Mouse (Mus musculus): ENCODE measurements around the gene Ccdc96. TPM values are rescaled to one million over a fixed set of nuclear protein-coding genes. Genes with fewer than 3 reads are reported as not detected.

The Ccdc96 gene
- polyA plus RNA-seq, 1 experiment from 2014 or later: 4.6 TPM

GRCm38 (mm10) chr5:36510956-36511355 lies 26.6 kb downstream of the Ccdc96 start:
- peaks cover 68% of the 10 kb centered on the region for H3K36me3 ChIP-seq
- no peak overlapping the region for H3K27ac ChIP-seq
- no peaks in the 10 kb centered on the region for H3K27me3 ChIP-seq (replicated peaks)
- H3K9ac ChIP-seq: no peak overlapping the region
- H3K4me3 ChIP-seq: no peak overlapping the region
- WGBS: 96% methylated on average over 2 of the region's 2 CpGs
- ATAC-seq (ENCODE audit: low FRiP score, low read depth): no peak
- no peaks in the 10 kb centered on the region for H3K4me1 ChIP-seq
- H3K9me3 ChIP-seq: no peaks in the 10 kb centered on the region
- H3K4me2 ChIP-seq (replicated peaks): no peak overlapping the region

GRCm38 (mm10) chr5:36515126-36515525 lies 30.7 kb downstream of the Ccdc96 start:
- H3K27ac ChIP-seq: no peak overlapping the region
- WGBS: 93% methylated on average over 1 of the region's 1 CpGs
- no peaks in the 10 kb centered on the region for H3K27me3 ChIP-seq (replicated peaks)
- no peak overlapping the region for H3K4me2 ChIP-seq (replicated peaks)
- H3K36me3 ChIP-seq: peaks cover 89% of the 10 kb centered on the region
- H3K9me3 ChIP-seq: no peaks in the 10 kb centered on the region
- H3K4me3 ChIP-seq: no peak overlapping the region
- no peaks in the 10 kb centered on the region for H3K4me1 ChIP-seq
- H3K9ac ChIP-seq: no peak overlapping the region
- no peak for ATAC-seq (ENCODE audit: low FRiP score, low read depth)

GRCm38 (mm10) chr5:36515558-36515957 lies 31.2 kb downstream of the Ccdc96 start:
- Histone ChIP-seq H3K9ac (no peak overlapping the region), H3K27ac (no peak overlapping the region), H3K36me3 (peaks cover 89% of the 10 kb centered on the region), H3K4me1 (no peaks in the 10 kb centered on the region), H3K27me3 (replicated peaks) (no peaks in the 10 kb centered on the region), H3K4me2 (replicated peaks) (no peak overlapping the region), H3K4me3 (no peak overlapping the region), H3K9me3 (no peaks in the 10 kb centered on the region)
- ATAC-seq (ENCODE audit: low FRiP score, low read depth): no peak
- WGBS: 85% methylated on average over 5 of the region's 5 CpGs

GRCm38 (mm10) chr5:36517596-36517995 lies 33.2 kb downstream of the Ccdc96 start:
- H3K4me1 ChIP-seq: no peaks in the 10 kb centered on the region
- no peak overlapping the region for H3K4me2 ChIP-seq (replicated peaks)
- no peak for ATAC-seq (ENCODE audit: low FRiP score, low read depth)
- H3K9me3 ChIP-seq: no peaks in the 10 kb centered on the region
- H3K27ac ChIP-seq: no peak overlapping the region
- WGBS: 87% methylated on average over 3 of the region's 3 CpGs
- H3K9ac ChIP-seq: no peak overlapping the region
- no peak overlapping the region for H3K4me3 ChIP-seq
- no peaks in the 10 kb centered on the region for H3K27me3 ChIP-seq (replicated peaks)
- peaks cover 87% of the 10 kb centered on the region for H3K36me3 ChIP-seq

GRCm38 (mm10) chr5:36519751-36520150 lies 35.4 kb downstream of the Ccdc96 start:
- no peaks in the 10 kb centered on the region for H3K27me3 ChIP-seq (replicated peaks)
- H3K9ac ChIP-seq: no peak overlapping the region
- H3K4me1 ChIP-seq: no peaks in the 10 kb centered on the region
- H3K27ac ChIP-seq: no peak overlapping the region
- peaks cover 87% of the 10 kb centered on the region for H3K36me3 ChIP-seq
- no peaks in the 10 kb centered on the region for H3K9me3 ChIP-seq
- no peak overlapping the region for H3K4me3 ChIP-seq
- no peak for ATAC-seq (ENCODE audit: low FRiP score, low read depth)
- 72% methylated on average over 3 of the region's 3 CpGs for WGBS
- no peak overlapping the region for H3K4me2 ChIP-seq (replicated peaks)

GRCm38 (mm10) chr5:36522782-36523181 lies 38.4 kb downstream of the Ccdc96 start:
- Histone ChIP-seq H3K4me1 (no peaks in the 10 kb centered on the region; the same call in 1 of the 2 replicates), H3K9ac (no peak overlapping the region), H3K4me2 (replicated peaks) (no peak overlapping the region), H3K36me3 (peaks cover 60% of the 10 kb centered on the region), H3K9me3 (no peaks in the 10 kb centered on the region), H3K27me3 (replicated peaks) (no peaks in the 10 kb centered on the region), H3K27ac (no peak overlapping the region), H3K4me3 (no peak overlapping the region)
- no peak for ATAC-seq (ENCODE audit: low FRiP score, low read depth)
- 85% methylated on average over 2 of the region's 2 CpGs for WGBS

- H3K27ac ChIP-seq: no peak overlapping the region
- H3K4me3 ChIP-seq: no peak overlapping the region
- no peaks in the 10 kb centered on the region for H3K27me3 ChIP-seq (replicated peaks)
- no peak for ATAC-seq (ENCODE audit: low FRiP score, low read depth)
- no peak overlapping the region for H3K9ac ChIP-seq
- 91% methylated on average over 5 of the region's 5 CpGs for WGBS
- no peak overlapping the region for H3K4me2 ChIP-seq (replicated peaks)
- H3K9me3 ChIP-seq: no peaks in the 10 kb centered on the region
- peaks cover 56% of the 10 kb centered on the region for H3K36me3 ChIP-seq
- H3K4me1 ChIP-seq: peaks cover 4% of the 10 kb centered on the region
These were observed 38.9 kb downstream of the Ccdc96 start for GRCm38 (mm10) chr5:36523219-36523703.

GRCm38 (mm10) chr5:36525216-36525615 lies 40.8 kb downstream of the Ccdc96 start:
- ATAC-seq (ENCODE audit: low FRiP score, low read depth): no peak
- Histone ChIP-seq H3K27me3 (replicated peaks) (no peaks in the 10 kb centered on the region), H3K36me3 (peaks cover 37% of the 10 kb centered on the region), H3K9me3 (no peaks in the 10 kb centered on the region), H3K4me2 (replicated peaks) (no peak overlapping the region), H3K9ac (no peak overlapping the region), H3K27ac (no peak overlapping the region), H3K4me3 (no peak overlapping the region), H3K4me1 (peaks cover 21% of the 10 kb centered on the region)
- WGBS: 81% methylated on average over 2 of the region's 2 CpGs

GRCm38 (mm10) chr5:36526274-36526673 lies 41.9 kb downstream of the Ccdc96 start:
- no peaks in the 10 kb centered on the region for H3K9me3 ChIP-seq
- ATAC-seq (ENCODE audit: low FRiP score, low read depth): no peak
- WGBS: 88% methylated on average over 5 of the region's 5 CpGs
- no peak overlapping the region for H3K27ac ChIP-seq
- peaks cover 21% of the 10 kb centered on the region for H3K4me1 ChIP-seq
- H3K4me3 ChIP-seq: no peak overlapping the region
- H3K9ac ChIP-seq: no peak overlapping the region
- H3K4me2 ChIP-seq (replicated peaks): no peak overlapping the region
- peaks cover 27% of the 10 kb centered on the region for H3K36me3 ChIP-seq
- H3K27me3 ChIP-seq (replicated peaks): no peaks in the 10 kb centered on the region

GRCm38 (mm10) chr5:36526921-36527320 lies 42.5 kb downstream of the Ccdc96 start:
- WGBS: 93% methylated on average over 2 of the region's 2 CpGs
- no peak for ATAC-seq (ENCODE audit: low FRiP score, low read depth)
- H3K4me1 ChIP-seq: peaks cover 21% of the 10 kb centered on the region
- H3K9ac ChIP-seq: no peak overlapping the region
- H3K27ac ChIP-seq: no peak overlapping the region
- H3K9me3 ChIP-seq: no peaks in the 10 kb centered on the region
- peaks cover 21% of the 10 kb centered on the region for H3K36me3 ChIP-seq
- no peaks in the 10 kb centered on the region for H3K27me3 ChIP-seq (replicated peaks)
- no peak overlapping the region for H3K4me2 ChIP-seq (replicated peaks)
- H3K4me3 ChIP-seq: no peak overlapping the region

- Histone ChIP-seq H3K9ac (peak overlapping the region; percentile 78), H3K4me2 (replicated peaks) (peak overlapping the region; percentile 88), H3K27ac (no peak overlapping the region), H3K9me3 (no peaks in the 10 kb centered on the region), H3K36me3 (peaks cover 2% of the 10 kb centered on the region; the same call in 1 of the 2 replicates), H3K4me3 (peak overlapping the region; percentile 64), H3K27me3 (replicated peaks) (no peaks in the 10 kb centered on the region), H3K4me1 (peaks cover 21% of the 10 kb centered on the region)
- ATAC-seq (ENCODE audit: low FRiP score, low read depth): no peak; the same call in 1 of the 2 replicates
- 14% methylated on average over 5 of the region's 5 CpGs for WGBS
These were observed 45.3 kb downstream of the Ccdc96 start for GRCm38 (mm10) chr5:36529698-36530097.

- H3K9ac ChIP-seq: peak overlapping the region; percentile 78
- ATAC-seq (ENCODE audit: low FRiP score, low read depth): peak; percentile 95
- peak overlapping the region; percentile 88 for H3K4me2 ChIP-seq (replicated peaks)
- peaks cover 21% of the 10 kb centered on the region for H3K4me1 ChIP-seq
- under 1% methylated on average over 28 of the region's 28 CpGs for WGBS
- peak overlapping the region; percentile 64 for H3K4me3 ChIP-seq
- no peaks in the 10 kb centered on the region for H3K27me3 ChIP-seq (replicated peaks)
- H3K9me3 ChIP-seq: no peaks in the 10 kb centered on the region
- no peak overlapping the region for H3K27ac ChIP-seq
- H3K36me3 ChIP-seq: no peaks in the 10 kb centered on the region
These were observed 45.9 kb downstream of the Ccdc96 start for GRCm38 (mm10) chr5:36530129-36530751.

GRCm38 (mm10) chr5:36534455-36535030 lies 50.2 kb downstream of the Ccdc96 start:
- peaks cover 4% of the 10 kb centered on the region for H3K4me1 ChIP-seq
- H3K27me3 ChIP-seq (replicated peaks): no peaks in the 10 kb centered on the region
- H3K4me3 ChIP-seq: no peak overlapping the region
- no peak for ATAC-seq (ENCODE audit: low FRiP score, low read depth)
- no peaks in the 10 kb centered on the region for H3K9me3 ChIP-seq
- WGBS: 84% methylated on average over 6 of the region's 6 CpGs
- H3K36me3 ChIP-seq: no peaks in the 10 kb centered on the region
- H3K9ac ChIP-seq: no peak overlapping the region
- no peak overlapping the region for H3K4me2 ChIP-seq (replicated peaks)
- no peak overlapping the region for H3K27ac ChIP-seq
